Mouse (Mus musculus): ENCODE measurements at regions not wholly inside any gene's neighbourhood (a gene's known extent, or its start where the extent isn't known, plus 50 kb on each side); places are given as distances from the start of the nearest gene placed in this dataset.

DNA sequence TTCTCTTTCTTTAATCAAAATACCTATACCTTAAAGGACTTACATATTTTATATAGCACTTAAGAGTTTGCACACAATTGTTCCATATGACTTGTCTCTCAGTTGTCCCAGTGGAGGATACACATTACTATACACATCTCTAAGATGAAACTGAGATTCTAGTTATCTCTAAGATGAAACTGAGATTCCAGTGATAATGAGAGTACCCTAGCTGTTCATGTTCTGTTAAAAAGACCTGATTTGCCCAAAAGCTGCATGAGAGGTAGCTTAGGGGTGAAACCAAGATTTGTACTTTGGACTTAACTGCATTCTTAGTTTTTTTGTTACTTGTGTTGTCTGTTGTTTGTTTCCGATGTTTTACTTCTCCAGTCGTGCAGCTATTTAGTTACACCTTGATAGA is 320.3 kb upstream of the Ldb2 start:
- no peak for DNase-seq

DNA sequence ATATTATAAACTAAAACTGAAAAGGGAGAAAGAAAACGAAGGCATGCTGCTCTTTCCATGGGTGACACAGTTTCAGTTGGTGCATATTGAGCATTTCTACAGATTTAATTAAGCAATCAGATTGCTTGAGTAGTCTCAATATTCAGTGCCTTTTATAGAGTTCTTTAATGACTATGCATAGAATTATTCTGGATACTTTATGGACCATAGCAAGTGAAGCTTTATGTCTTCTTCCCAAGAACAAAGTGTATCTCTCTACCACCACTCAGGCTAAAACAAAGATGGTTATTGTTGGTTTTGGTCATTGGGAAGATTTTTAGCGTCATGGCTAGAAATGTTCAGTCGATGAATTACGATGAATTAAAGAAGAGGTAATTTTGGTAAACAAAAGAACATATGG is 311.8 kb upstream of the Ldb2 start:
- DNase-seq, result no peak

DNA sequence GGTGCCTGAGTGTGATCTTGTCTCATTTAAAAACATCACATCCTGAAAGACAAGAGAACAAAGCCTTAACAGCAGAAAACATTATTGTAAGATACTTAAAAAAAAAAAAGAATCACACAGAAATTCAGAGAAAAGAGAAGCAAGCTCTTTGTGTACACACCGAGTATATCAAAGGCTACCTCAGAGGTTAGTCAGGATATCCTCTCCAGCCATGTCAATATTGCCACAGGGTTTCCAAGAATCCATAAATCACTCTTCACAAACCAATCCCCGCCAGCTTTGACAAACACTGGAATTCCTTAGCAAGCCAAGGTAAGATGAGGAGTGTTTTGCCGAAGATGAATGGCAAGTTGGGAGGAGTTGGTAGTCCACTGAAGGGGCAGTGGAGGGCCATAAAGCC is 311.3 kb upstream of the Ldb2 start:
- no peak for DNase-seq

DNA sequence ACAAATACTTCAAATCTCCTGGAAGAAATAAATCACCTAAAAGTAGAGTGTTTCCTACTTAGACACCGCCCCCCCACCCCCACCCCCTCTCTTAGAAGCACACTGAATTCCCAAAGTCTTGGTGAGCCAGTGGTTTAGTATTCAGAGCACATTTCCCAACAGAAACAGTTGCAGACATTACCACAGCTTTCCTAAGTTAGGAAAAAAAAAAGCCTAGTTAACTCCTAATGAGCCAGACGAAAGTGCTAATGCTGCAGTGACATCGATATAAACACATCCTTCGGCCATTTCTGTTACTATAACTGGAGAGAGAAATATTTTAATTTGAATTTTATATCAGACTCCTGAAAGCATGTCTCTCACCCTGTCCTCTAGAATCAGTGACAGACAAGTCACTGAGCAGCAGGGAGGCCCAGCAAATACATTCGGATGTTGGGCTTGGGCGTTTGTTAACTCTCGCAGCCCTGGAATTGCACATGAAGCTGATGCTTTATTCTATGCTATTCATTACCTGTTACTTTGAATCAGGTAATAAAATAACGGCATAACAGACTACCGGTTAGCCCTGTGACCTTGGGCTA is 305.8 kb upstream of the Ldb2 start:
- DNase-seq, result no peak

DNA sequence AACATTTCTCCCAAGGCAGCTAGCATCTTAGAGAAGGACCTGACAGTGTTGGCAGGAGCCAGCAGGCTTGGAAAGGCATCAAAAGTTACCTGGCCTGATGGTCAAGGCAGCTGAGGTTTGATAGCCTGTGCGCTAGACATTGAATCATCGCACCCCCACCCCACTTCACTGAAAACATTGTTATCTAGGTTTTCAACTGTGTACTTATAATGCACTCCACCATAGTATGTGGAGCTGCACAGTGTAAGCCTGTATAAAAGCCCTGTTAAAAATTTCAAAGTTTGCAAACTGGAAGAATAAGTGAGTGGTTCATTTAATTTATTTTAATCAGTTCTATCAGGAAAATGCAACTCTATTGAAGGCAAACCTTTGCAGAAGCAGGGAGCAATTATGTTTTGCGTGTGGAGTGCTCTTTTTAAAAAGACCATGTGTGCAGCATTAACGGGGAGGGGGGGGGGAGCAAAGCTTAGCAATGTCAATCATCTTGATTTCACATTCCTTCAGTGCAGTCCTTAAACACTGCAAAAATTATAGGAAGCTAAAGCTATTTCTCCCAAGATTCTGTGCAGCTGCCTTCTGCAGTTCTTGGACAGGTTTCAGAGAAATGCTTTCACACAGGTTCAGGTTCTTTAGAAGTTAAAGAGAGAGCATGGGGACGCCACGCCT is 304.4 kb upstream of the Ldb2 start:
- no peak for DNase-seq

DNA sequence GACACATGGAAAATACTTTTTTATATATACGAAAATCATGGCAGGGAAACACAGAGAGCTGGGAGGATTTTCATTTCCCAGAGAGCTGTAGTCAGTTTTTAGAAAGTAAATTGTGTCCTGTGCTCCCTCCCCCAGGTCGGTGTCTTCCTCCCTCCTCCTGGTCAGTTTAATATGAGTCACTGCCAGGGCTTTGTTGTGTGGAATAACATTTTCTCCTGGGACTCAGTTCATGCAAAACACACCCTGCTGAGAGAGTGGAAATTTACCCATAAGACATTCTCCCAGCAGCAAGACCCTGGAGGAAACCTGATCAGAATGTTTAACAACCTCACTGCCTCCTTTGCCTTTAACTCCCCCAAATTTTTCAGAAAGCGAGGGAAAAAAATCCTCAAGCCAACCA is 303.2 kb upstream of the Ldb2 start:
- DNase-seq, result no peak

DNA sequence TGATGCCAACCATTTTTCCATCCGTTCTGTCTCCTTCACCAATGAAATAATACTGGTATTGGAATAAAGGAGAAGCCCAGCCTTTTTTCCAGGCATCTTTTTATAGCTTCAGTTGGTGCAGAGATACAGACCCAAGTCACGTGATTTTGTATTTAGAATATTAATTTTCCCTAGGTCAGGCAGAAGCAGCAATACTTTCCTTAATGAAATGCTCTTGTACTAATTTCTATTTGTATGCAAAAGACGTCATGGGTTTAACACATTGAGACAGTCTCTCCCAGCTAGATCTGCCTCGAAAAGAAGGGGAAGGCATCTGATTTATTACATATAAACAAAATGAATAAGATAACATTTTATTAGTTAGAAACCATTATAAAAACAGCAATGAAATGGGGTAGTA is 302.3 kb upstream of the Ldb2 start:
- DNase-seq, result no peak

DNA sequence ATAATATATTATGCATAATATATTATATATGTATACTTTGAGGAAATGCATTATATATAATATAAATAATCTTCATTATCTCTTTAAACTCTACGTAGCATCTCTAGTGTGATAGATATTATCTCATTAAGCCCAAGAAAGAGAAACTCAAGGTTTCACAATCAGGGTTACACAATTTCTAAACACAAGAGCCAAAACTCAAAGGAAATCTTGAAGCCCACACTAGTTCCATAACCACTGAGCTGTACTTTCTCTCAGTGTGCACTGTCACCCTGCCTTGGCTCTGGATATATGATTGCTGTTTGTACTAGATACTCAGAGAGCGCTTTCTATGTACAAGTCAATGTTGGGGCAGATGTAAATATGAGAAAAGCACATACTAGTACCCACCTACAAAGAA is 299.6 kb upstream of the Ldb2 start:
- no peak for DNase-seq

DNA sequence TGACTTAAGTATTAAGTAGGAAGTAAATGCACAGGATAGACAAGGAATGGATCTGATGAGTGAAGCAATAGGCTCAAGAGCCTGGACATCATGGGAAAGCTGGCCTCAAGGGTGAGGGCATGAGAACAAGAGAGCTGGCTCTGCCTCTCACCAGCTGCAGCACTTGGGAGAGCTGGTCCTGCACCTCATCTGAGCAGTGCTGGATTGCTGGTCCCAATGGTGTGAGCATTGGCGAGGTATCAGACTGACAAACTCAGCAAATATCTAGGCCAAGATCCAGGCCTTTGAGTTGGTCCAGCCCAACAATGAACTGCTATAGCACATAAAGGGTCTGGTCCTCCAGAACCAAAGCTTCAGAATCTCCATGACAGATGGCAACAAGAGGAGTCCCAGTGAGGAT is 298.5 kb upstream of the Ldb2 start:
- DNase-seq, result no peak

DNA sequence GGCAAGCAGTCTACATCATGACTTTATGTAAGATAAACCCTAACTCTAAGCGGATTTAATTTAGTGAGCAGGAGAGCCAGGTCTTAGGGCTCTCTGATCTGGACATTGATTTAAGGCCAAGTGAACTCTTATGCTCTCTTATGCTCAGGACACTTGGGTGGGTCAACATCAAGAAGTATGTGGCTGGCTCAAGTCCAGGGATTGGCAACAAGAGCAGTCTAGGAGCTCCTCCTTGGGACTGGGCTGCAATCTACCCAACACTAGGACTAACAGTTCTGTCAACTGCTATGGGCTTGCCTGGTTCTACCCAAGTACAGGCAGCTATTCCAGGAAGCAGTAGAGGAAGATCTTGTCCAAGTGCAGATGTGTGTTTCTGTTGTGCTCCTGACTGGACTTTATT is 285.3 kb upstream of the Ldb2 start:
- no peak for DNase-seq

DNA sequence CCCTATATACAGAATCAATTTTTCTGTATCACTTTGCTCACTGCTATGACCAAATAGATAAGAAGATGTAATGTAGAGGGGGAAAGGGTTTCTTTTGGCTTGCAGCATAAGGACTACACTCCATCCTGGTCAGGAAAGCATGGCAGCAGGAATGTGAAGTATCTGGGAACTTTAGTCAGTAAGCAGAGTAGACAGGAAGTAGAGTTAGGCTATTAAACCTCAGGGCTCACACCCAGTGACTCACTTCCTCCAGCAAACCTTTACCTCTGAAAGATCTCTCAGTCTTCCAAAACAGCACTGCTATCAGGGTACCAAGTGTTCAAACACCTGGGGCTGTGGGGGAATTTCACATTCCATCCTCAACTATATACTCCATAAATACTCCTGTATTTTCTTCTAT is 283.1 kb upstream of the Ldb2 start:
- no peak for DNase-seq

DNA sequence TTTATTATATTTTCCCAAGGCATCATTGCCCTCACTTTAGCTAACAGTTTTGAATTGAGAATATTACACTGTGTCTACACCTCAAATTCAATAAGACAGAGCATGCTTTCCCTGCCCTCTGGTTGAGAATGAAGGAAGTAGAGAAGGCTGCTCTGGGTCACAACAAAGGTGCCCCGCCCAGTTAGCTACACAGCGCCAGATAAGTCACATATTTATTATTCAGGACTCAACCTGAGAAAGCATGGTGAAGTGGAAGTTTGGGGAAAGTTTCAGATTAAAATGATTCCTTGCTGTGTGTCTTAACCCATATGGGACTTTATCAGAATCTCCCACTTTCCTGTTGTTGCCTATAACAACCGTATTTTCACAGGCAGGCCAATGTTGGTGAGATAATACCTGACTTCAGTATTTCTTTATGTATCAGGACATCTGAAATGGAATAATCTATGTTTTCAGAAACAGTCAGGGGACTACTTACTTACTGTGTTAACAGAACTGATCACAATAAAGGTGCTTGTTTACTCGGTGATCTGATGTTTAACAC is 276.9 kb upstream of the Ldb2 start:
- no peak for DNase-seq

DNA sequence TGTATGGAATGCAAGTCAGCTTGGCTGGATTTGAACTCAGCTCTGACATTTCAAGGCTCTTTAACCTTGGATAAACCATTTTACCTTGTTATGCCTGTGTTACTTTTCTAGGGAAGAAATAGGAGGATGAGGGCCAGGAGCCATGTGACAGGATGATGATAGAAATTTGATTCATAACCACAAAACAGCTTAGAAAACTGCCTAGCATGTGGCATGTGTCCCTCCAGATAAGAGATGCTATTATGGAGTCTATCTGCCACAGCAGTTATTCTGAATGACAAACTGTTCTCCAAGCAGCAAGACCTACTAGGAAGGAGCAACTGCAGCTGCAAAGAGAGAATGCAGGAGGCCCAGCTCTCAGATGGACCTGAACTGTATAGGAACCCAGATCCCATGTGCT is 275.7 kb upstream of the Ldb2 start:
- DNase-seq, result no peak

DNA sequence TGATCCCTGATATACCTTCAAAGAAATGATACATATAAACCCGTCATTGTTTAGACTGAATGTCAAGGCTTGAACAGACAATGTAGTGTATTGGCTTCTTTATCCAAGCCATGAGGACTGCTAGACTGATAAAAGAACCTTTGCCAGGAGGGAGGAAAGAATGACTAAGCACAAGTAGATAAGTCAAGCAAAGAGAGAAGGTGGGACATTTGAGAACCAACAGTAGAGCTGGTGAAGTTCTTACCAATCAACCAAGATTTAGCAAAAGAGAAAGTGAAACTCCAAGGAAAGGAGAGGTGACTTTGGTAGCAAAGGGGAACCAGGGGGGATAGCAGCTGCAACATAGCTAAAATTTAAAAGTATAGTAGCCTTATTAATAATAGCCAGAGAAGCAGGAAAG is 273.0 kb upstream of the Ldb2 start:
- DNase-seq, result no peak

DNA sequence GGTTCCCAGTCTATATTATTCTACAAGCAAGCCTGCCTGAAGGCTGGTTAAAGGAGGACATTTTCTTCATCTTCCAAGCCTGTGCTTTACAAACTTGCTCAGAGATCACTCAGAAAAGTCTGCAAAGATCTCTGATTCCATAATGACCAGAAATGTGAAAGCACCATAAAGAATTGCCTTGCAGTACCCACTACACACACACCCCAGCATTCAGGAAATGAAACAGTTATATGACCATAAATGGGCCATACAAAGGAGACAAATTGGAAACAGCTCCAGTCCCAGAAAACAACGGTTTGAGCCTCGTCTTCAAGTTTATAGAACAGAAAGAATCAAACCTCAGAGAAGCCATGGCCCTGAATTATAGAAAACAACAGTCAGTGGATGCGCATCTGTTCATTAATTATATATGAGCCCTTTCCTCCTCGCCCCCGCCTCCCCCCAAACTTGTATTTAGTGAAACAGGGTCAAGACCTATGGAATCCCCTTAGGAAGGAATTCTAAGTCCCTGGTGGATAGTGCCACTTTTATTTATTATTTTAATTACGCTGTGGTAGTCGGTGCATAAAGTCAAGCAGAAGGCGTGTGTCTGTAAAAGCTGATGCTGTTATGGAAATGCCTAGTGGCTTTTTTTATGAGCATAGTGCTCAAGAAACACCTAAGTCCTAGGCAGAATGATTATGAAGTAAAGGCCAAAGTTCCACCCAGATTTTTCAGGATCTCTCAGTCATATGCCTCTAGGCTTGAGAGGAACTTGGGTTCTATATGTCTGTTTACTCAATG is 266.6 kb upstream of the Ldb2 start:
- DNase-seq, result no peak

DNA sequence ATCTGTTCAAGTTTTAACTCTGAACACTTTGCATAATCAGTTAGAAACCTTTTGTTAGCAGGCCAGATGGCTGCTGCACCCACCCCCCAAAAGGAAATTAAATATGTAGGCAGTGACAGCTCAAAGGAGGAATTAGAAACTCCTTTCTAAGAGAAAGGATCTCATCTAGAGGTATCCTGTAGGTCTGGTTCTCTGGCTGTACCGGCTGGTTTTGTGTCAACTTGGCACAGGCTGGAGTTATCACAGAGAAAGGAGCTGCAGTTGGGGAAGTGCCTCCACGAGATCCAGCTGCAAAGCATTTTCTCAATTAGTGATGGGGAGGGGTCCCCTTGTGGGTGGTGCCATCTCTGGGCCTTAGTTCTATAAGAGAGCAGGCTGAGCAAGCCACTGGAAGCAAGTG is 263.1 kb upstream of the Ldb2 start:
- DNase-seq, result no peak

DNA sequence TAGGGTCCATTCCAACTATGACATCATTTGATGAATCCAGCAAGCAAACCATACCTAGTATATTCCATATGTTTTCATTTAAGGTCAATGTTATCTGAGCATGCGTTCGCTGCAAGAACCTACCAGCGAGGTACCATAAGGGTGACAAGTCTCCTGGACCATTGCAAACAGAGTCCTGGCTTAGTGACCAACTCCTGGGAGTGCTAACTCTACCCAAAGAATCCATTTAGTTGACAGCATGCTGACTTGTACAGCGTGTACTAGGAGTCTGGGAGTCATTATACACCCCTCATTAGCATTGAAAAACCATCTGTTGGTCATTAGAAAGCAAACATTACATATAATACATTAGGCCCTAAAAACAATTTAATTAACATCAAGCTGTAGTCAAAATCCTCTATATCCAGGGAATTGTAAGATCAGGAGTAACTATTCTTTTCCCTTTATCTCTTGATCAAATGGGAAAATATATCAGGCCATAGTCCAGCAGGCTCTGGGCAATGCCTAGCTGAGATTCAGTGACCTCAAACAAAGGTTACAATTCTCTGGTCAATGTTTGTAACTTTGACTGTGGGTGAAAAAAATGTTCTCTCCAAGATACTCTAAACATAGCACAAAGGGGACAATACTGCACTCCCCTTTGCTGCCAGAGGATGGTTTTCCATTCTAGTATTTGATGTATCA is 255.9 kb upstream of the Ldb2 start:
- no peak for DNase-seq

DNA sequence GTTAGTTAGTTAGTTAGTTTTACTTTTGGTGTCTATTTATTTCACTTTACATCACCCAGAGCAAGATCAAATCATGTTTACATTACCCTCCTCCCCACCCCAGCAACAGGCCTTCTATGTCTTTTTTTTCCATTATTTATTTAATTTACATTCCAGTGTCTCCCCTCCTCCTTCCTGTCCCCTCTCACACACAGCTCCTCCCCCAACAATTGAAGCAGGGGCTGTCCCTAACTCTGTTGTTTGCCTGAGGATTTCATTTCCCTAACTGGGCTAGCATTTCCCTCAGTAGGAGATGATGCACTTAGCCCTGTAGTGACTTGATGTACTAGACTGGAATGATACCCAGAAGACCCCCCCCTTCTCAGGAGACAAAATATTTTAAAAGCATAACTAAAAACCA is 249.9 kb upstream of the Ldb2 start:
- DNase-seq, result no peak

DNA sequence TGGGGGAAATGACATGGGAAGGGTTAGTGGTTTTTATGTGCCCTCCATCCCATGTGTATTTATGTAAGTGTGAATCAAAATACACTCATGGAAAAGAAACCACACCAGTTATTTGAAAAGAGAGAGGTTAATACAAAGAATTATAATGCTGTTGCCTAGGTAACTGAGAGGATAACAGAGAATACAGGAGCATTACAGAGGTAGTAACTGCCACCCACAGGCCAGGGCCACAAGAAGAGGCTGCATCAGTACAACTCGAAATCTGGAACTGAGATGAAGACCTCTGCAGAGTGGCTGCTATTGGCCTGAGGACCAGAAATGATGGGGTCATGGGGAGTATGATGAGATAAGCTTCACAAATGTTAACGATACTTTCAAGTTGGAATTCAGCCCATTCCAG is 243.4 kb upstream of the Ldb2 start:
- DNase-seq, result no peak

DNA sequence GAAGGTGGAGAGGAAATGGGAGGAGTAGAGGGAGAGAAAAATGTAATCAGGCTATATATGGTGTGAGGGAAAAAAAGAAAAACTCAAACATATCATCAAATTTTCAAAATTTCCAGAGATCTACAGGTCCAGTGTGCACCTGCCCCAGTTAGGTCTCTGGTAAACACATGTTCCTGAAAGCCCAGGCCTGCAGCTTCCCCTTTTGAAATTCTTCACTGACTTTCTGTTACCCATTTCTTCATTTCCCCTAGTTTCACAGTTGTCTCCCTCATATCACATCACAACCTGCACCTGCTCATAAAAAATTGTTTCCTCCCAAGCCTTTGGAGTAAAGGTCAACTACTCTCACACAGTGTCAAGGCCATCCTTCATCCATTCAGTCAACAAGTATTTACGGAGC is 236.9 kb upstream of the Ldb2 start:
- no peak for DNase-seq

DNA sequence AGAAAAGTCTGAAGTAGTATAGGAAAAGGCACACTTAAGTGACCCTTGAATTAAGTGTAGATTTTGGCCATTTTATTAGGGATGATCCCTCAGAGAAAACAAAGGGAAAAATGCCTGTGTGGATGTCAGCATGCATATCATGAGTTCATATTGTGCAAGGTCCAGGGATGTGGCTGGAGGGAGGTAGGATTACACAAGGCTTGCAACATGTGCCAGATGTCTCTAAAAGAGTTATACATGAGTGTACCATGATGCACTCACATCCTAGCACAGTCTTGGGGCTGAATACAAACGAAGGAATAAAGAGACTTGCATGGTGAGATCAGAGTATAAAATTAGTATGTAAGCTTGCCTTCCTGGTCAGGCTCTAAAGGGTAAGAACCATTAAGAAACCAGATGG is 233.7 kb upstream of the Ldb2 start:
- DNase-seq, result no peak

DNA sequence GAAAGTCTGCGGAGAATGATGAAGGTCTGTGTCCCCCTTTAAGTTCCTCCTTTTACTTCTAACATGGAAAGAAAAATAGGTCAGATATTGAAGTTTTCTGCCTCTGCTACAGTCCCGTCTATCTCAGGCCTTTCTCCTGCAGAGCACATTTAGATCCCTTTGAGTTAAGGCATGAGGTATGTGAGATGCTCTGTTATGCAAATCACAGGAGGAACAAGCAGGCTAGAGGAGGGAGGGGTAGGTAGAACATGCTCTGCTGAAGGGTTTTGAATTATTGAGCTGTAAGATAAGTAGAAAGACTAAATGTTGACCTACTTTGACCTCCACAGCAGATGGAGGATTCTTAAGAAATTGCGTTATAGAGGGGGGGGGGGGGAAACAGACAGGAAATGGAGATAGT is 228.4 kb upstream of the Ldb2 start:
- no peak for DNase-seq

DNA sequence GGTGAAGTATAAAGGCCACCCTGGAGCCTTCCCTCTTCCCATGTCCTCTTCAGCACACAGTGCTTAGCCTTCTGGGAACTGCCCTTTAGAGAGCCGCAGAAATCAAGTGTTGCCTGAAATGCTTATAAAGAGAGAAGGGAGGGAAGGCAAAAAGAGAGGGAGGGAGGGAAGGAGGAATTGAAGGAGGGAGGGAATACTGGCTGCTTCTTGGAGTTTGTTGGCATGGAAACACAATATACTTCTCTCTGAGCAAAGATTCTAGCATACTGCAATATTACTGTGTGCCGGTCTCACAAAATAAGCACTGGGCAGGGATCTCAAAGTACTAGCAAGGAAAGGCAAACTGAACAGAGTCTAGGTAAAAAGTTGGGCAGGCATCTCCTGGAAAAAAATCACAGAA is 225.9 kb upstream of the Ldb2 start:
- DNase-seq, result no peak

DNA sequence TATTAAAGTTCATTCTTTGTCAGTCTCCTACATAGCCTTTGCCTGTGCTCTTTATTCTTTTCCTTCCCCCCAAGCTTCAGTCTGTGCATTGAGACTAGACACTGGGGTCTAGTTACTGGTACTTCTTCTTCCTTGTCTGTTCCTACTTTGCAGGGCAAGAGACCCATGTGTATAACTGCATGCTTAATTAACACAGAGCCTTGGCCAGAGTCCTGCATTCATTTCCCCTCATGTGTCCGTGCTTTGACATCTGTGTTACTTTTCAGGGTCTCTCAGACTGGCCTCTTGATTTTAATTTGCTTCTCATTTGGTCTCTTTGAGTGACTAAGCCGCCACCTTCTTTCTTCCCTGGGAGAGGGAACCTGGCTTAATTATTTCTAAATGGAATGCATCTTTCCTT is 208.4 kb upstream of the Ldb2 start:
- no peak for DNase-seq

Measured in thymus, postnatal 4 days (tissue).